Mouse (Mus musculus) lung, postnatal 14 days (tissue): Measurements from ENCODE around the gene Olfr1173.

Source experiments
- DNase-seq: peaks from one replicate; pipeline ENCODE4 v3.0.0; 2021

The Olfr1173 gene

DNA sequence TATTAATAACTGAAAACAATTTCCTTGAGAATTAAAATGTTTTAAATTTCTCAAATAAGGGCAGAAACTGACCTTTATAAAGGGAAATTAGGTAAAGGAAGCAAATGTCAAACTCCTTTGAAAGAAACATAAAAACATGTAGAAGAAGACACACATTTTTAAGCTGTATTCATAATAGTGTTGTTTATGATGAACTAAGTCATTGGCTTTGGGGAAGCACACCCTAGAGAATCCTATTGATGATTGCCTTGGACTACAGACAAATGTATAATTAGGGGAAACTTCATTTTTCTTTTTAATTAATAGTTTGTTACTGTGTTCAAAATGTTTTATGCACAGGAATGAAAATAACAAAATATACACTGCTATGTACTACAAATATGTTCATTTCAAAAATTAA is at the start of gene Olfr1173:
Gene Olfr1173, minus strand, starts transcription at position 101 of the 400 bp plus-strand sequence.
- no peak for DNase-seq

DNA sequence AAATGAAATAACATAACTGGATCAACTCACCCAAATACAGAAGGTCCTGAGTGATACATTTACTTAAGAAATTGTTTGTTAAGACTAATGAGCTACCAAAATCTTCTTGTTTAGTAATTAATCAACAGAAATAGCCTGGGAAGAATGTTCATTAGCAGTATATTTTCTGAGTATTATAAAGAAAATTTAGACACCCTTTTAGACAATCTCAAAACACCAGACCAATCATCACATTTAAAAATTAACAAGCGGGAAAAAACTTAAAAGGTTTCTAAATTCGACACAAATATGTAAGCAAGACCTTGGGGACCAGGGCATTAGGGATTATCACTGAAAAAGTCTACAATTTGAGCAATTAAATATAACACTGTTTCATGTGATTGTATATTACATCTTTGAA is 47.4 kb upstream of the Olfr1173 start, which contains the start of gene Olfr1175-ps:
Gene Olfr1175-ps, minus strand, starts transcription at position 101 of the 400 bp plus-strand sequence.
- DNase-seq = no peak

DNA sequence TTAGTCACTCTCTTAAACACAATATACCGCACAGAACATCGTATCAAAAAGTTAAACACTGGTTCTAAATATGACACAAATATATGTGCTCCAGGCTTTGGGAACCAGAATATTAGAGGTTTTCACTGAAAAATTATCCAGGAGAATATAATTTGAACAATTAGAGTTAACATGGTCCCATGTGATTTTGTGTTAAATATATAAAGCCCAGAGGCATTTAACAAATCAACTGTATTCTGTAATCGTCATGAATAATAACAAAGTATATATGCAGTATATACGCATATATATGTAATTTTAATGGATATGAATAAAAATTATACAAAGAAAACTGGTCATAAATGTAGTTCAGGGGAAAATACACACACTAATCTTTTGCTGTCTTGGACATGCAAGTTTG is 35.4 kb upstream of the Olfr1173 start, which contains the start of gene Olfr1174-ps:
Gene Olfr1174-ps, minus strand, starts transcription at position 101 of the 400 bp plus-strand sequence.
- DNase-seq = no peak

DNA sequence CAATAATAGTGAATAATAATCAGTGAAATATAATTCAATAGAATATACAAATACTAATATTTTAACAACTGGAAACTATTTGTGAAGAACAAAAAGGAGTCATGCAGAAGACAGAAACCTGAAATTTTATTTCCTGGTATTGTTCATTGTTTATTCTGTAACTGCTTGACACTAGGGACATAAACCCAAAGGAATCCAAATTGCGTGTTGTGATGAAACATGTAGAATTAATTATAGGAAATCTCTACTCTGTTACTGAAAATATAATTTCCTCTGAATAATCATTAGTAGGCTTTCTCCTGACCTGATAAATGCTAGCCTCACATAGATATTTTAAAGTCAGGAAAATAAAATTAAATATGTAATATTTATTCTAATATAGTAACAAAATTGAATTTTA is 51.4 kb downstream of the Olfr1173 start, which contains the start of gene Olfr1170:
Gene Olfr1170, minus strand, starts transcription at position 101 of the 400 bp plus-strand sequence.
- DNase-seq = no peak
